Mouse (Mus musculus): ENCODE data around the gene Gm21988.
A peak's percentile ranks its signal among the peaks of the same experiment; 100 is the strongest.

Gm21988 gene

GRCm38 (mm10) chr11:70235254-70235900 is 4.3 kb downstream of the Gm21988 start:
- no peak for DNase-seq

GRCm38 (mm10) chr11:70234497-70234896 is 5.1 kb downstream of the Gm21988 start:
- DNase-seq, result no peak

- no peak for DNase-seq
Observed at GRCm38 (mm10) chr11:70234037-70234436, 5.6 kb downstream of the Gm21988 start.

GRCm38 (mm10) chr11:70233016-70233415 is 6.6 kb downstream of the Gm21988 start:
- no peak for DNase-seq

- no peak for DNase-seq
Observed at GRCm38 (mm10) chr11:70232546-70232945, 7.1 kb downstream of the Gm21988 start.

GRCm38 (mm10) chr11:70230239-70230727 is 9.3 kb downstream of the Gm21988 start:
- DNase-seq, result peak; percentile 81

GRCm38 (mm10) chr11:70229260-70230010 is 10.2 kb downstream of the Gm21988 start, which contains the start of gene Bcl6b:
TSS of gene Bcl6b (minus strand) at chr11:70229798.
- no peak for DNase-seq

- peak; percentile 84 for DNase-seq
Observed at GRCm38 (mm10) chr11:70228828-70229227, 10.8 kb downstream of the Gm21988 start.

- no peak for DNase-seq
Observed at GRCm38 (mm10) chr11:70227661-70228245, 11.9 kb downstream of the Gm21988 start.

- DNase-seq, result no peak
Observed at GRCm38 (mm10) chr11:70227126-70227525, 12.5 kb downstream of the Gm21988 start.

GRCm38 (mm10) chr11:70226602-70226890 is 13.1 kb downstream of the Gm21988 start:
- no peak for DNase-seq

GRCm38 (mm10) chr11:70225798-70226601 is 13.6 kb downstream of the Gm21988 start:
- no peak for DNase-seq

GRCm38 (mm10) chr11:70223724-70224123 is 15.9 kb downstream of the Gm21988 start:
- no peak for DNase-seq

- DNase-seq, result no peak
Observed at GRCm38 (mm10) chr11:70221603-70222500, 17.8 kb downstream of the Gm21988 start.

GRCm38 (mm10) chr11:70220731-70221602 is 18.7 kb downstream of the Gm21988 start, which contains the start of gene Slc16a13:
TSS of gene Slc16a13 (minus strand) at chr11:70221064.
- DNase-seq, result peak; percentile 94

- no peak for DNase-seq
Observed at GRCm38 (mm10) chr11:70220323-70220722, 19.3 kb downstream of the Gm21988 start.

GRCm38 (mm10) chr11:70219873-70220272 is 19.8 kb downstream of the Gm21988 start:
- no peak for DNase-seq

- no peak for DNase-seq
Observed at GRCm38 (mm10) chr11:70218741-70219470, 20.7 kb downstream of the Gm21988 start.

- DNase-seq, result no peak
Observed at GRCm38 (mm10) chr11:70218039-70218438, 21.6 kb downstream of the Gm21988 start.

- DNase-seq, result no peak
Observed at GRCm38 (mm10) chr11:70216103-70216502, 23.5 kb downstream of the Gm21988 start.
